Mouse (Mus musculus): Measurements from ENCODE around the gene Gps1. TPM values are rescaled to one million over a fixed set of nuclear protein-coding genes. Genes with fewer than 3 reads are reported as not detected.
A peak's percentile ranks its signal among the peaks of the same experiment; 100 is the strongest.

Gene Gps1
- polyA plus RNA-seq, 1 experiment = 27.0 TPM

DNA sequence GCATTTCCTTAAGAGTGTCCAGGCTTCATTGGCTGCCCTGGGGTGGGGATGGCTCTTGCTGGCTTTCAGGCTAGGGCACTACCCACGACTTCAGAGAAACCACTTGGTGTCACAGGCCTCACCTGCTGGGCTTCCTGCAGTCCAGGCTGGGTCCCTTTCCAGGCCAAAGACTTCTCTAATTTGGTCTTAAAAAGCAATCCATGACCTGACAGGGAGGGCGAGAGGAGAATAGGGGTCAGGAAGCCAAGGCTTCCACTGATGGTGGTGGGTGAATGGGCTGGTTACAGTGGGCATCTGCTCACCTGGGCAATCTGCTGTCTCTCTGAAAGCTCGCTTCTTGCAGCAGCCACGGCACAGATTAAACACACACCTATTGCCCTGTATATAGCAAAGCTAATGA, 5.3 kb downstream of the Gps1 start:
- peaks cover 88% of the 10 kb centered on the region for H3K36me3 ChIP-seq (replicated peaks; ENCODE audit: low read length)
- H3K4me3 ChIP-seq (replicated peaks) = no peak overlapping the region

DNA sequence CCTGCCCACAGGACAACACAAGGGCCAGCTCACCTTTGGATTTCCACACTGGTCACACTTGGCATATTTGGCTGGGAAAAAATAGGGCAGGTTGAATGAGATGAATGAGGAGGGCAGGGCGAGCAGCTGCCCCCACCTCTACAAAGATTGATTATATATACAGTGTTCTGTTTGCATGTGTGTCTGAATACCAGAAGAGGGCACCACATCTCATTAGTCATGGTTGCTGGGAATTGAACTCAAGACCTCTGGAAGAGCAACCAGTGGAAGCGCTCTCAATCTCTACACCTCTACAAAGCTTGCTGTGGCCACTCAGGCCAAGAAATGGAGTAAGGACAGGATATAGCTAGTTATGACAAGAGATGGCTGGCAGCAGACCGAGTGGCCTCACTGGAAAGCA, 5.7 kb downstream of the Gps1 start:
- H3K4me1 ChIP-seq = peaks cover 48% of the 10 kb centered on the region
- TF ChIP-seq FLI1 (IDR thresholded peaks at IDR 0.05; ENCODE audit: low read length) = no peak
- TF ChIP-seq GATA1 (IDR thresholded peaks at IDR 0.05; ENCODE audit: borderline replicate concordance, low read length) = no peak

More for the DNA sequence above, 5.3 kb downstream of the Gps1 start:
- H3K4me1 ChIP-seq = peaks cover 46% of the 10 kb centered on the region
- TF ChIP-seq GATA1 (IDR thresholded peaks at IDR 0.05; ENCODE audit: borderline replicate concordance, low read length) (no peak), FLI1 (IDR thresholded peaks at IDR 0.05; ENCODE audit: low read length) (no peak)
- no peaks in the 10 kb centered on the region for H3K27me3 ChIP-seq (replicated peaks)
- no peaks in the 10 kb centered on the region for H3K9me3 ChIP-seq

DNA sequence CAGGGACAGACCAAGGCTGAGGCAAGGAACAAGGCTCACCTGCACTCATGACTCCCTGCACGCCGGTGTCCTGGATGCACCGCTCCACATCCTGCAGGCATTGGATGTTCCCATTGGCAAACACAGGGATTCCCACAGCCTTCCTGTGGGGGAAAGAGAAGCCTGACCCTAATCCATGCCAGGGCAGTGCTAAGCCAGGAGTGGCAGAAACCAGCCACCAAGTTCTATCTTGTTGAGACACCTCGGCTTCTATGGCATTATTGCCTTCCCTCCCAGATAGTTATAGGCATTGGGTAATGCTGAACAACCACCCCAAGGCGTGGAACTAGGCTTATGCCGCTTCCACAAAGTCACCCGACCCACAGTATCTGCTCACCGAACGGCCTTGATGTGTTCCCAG, 8.6 kb downstream of the Gps1 start:
- H3K4me3 ChIP-seq (replicated peaks) = no peak overlapping the region
- H3K36me3 ChIP-seq (replicated peaks; ENCODE audit: low read length) = peaks cover 71% of the 10 kb centered on the region
- H3K27me3 ChIP-seq (replicated peaks) = no peaks in the 10 kb centered on the region
- no peaks in the 10 kb centered on the region for H3K9me3 ChIP-seq
- no peak for TF ChIP-seq FLI1 (IDR thresholded peaks at IDR 0.05; ENCODE audit: low read length)
- TF ChIP-seq GATA1 (IDR thresholded peaks at IDR 0.05; ENCODE audit: borderline replicate concordance, low read length) = no peak
- H3K4me1 ChIP-seq = peaks cover 47% of the 10 kb centered on the region

More for the DNA sequence above, 5.7 kb downstream of the Gps1 start:
- Histone ChIP-seq H3K9me3 (no peaks in the 10 kb centered on the region), H3K36me3 (replicated peaks; ENCODE audit: low read length) (peaks cover 92% of the 10 kb centered on the region), H3K27me3 (replicated peaks) (no peaks in the 10 kb centered on the region), H3K4me3 (replicated peaks) (no peak overlapping the region)

DNA sequence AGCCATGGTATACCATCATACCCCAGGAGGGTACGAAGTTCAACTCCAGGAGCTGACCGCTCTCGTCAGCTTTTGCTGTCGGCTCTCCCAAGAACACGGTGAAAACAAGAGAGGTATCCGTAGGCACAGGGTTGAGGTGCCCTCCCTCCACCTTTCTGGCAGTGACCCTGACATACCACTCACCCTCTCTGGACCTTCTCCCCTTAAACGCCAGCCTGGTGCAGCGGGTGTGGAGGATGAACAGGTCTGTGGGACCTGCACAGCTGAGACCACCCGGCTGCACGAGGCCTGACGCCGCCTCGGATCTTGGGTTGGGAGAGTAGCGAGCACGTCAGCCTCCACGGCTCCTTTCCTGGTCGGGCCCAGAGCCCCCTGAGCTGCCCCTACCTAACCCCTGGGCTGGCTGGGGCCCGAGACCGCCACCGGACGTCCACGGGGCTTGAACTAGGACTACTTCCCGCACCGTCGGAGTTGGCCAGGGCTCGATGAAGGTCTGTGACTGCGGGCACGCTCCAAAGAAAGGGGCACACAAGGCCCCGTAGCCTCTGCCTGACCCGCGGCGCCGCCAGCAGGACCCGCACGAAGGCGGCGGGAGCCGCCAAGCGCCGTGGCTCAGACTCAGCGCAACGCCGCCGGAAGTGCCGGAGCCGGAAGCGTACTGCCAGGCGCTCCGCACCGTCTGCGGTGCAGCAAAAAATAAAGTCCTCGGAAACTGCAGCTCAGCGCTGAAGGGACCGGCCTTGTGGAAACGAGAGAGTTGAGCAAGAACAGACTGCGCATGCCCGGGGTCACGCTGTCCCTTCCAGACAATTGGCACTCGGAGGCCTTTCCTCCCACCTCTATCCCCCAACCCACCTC, 11.9 kb downstream of the Gps1 start, which contains the start of gene Dus1l:
Gene Dus1l, minus strand, starts transcription at position 648 of the 858 bp plus-strand sequence.
- no peak for TF ChIP-seq GATA1 (IDR thresholded peaks at IDR 0.05; ENCODE audit: borderline replicate concordance, low read length)
- TF ChIP-seq FLI1 (IDR thresholded peaks at IDR 0.05; ENCODE audit: low read length) = peak; percentile 73; the same call in 1 of the 2 replicates
- Histone ChIP-seq H3K4me3 (replicated peaks) (peak within 1 kb of the TSS; percentile 99), H3K27me3 (replicated peaks) (no peaks in the 10 kb centered on the region), H3K36me3 (replicated peaks; ENCODE audit: low read length) (peaks cover 40% of the 10 kb centered on the region), H3K4me1 (peaks cover 74% of the 10 kb centered on the region), H3K9me3 (no peaks in the 10 kb centered on the region)

DNA sequence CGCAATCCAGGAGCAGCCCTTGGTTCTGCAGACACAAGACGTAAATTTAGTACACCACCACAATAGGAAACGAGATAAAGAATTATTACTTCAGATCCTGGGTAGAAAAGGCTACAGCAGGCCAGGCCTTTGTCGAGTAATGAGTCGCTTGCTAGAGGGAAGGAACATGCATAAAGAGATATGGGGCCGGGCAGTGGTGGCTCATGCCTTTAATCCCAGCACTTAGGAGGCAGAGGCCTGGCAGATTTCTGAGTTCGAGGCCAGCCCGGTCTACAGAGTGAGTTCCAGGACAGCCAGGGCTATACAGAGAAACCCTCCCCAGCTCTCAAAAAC, 12.5 kb downstream of the Gps1 start:
- peak overlapping the region; percentile 99 for H3K4me3 ChIP-seq (replicated peaks)
- TF ChIP-seq FLI1 (IDR thresholded peaks at IDR 0.05; ENCODE audit: low read length) = no peak
- no peak for TF ChIP-seq GATA1 (IDR thresholded peaks at IDR 0.05; ENCODE audit: borderline replicate concordance, low read length)
- no peaks in the 10 kb centered on the region for H3K9me3 ChIP-seq
- peaks cover 78% of the 10 kb centered on the region for H3K4me1 ChIP-seq
- peaks cover 34% of the 10 kb centered on the region for H3K36me3 ChIP-seq (replicated peaks; ENCODE audit: low read length)
- H3K27me3 ChIP-seq (replicated peaks) = no peaks in the 10 kb centered on the region

DNA sequence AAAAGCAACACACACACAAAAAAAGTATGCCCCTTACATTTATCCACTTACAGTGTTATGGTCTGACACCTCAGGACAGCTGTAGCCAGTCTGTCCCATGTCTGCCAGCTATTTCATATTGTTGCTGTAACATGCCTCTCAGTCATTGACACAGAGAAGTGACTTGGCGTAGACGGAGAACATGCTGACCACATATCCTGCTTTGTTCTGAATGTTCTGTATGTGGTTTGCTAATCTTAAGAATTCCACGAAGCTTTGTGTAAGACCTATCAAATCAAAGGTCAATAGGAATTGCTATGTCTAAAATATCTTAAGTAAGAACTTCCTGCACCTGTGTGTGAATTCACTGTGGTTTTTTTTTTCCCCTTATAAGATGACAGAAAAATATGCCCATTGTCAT, 14.2 kb downstream of the Gps1 start:
- peaks cover 17% of the 10 kb centered on the region for H3K36me3 ChIP-seq (replicated peaks; ENCODE audit: low read length)
- peak overlapping the region; percentile 62 for H3K4me3 ChIP-seq (replicated peaks)
- H3K9me3 ChIP-seq = no peaks in the 10 kb centered on the region
- H3K27me3 ChIP-seq (replicated peaks) = no peaks in the 10 kb centered on the region
- H3K4me1 ChIP-seq = peaks cover 71% of the 10 kb centered on the region
- TF ChIP-seq FLI1 (IDR thresholded peaks at IDR 0.05; ENCODE audit: low read length) (no peak), GATA1 (IDR thresholded peaks at IDR 0.05; ENCODE audit: borderline replicate concordance, low read length) (no peak)

DNA sequence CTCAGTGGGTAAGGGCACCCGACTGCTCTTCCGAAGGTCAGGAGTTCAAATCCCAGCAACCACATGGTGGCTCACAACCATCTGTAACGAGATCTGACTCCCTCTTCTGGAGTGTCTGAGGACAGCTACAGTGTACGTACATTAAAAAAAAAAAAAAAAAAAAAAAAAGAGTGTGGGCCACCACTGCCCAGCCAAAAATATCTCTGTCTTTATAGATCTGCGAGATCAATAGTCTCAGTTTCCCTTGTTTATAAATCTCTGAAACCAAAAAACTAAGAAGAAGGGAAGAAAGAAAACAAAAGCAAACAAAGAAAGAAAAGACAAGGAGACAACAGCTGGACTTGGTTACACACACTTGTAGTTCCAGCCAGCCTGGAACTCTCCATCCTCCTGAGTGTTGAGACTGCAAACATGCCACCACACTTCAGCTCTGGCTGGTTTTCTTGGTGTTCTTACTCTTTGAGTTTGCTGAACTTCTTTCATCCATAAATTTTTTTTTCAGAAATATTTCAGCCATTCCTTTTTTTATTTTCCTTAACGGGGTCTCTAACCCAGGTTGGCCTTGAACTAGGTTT, 15.3 kb downstream of the Gps1 start:
- Histone ChIP-seq H3K36me3 (replicated peaks; ENCODE audit: low read length) (peaks cover 6% of the 10 kb centered on the region), H3K4me3 (replicated peaks) (peak overlapping the region; percentile 82), H3K9me3 (no peaks in the 10 kb centered on the region), H3K27me3 (replicated peaks) (no peaks in the 10 kb centered on the region), H3K4me1 (peaks cover 59% of the 10 kb centered on the region)
- TF ChIP-seq GATA1 (IDR thresholded peaks at IDR 0.05; ENCODE audit: borderline replicate concordance, low read length) (no peak), FLI1 (IDR thresholded peaks at IDR 0.05; ENCODE audit: low read length) (no peak)

DNA sequence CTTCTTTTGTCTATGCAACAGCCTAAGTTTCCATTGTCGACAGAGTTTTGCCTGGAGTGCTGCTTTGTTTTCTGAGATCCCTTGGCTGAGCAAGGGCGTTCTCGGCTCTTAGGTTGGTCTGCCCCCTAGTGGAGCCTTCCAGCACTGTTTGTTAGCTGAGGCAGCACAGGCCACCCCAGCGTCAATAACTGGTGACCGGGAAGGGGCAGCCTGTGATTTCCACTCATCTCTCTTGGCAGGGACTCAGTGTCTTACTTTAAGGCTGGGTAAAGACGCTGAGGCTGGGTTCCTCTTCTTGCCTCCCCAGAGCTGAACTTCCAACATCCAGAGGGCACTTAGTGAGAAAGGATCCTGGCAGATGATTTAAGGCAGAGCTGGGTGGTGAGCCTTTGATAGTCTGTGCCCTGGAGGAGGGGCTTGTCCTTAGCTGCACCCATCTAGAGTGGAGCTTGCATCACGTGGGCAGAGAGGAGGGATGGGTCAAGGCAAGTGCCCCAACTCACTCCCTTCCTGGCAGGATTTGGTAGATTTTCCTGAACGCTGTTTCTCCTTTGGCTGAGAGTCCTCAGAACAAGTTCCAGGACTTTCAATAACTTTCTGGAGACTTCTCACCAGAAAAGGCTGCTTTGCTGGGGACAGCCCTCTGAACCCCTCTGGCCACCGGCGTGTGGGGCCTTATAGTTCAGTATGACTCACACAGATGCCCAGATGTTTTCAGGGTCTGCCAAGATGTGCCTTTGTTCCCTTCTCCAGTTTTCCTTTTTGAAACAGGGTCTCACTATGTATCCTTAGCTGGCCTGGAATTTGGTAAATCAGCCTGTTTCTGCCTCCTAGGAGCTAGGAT, 16.2 kb downstream of the Gps1 start:
- H3K9me3 ChIP-seq = no peaks in the 10 kb centered on the region
- peaks cover 51% of the 10 kb centered on the region for H3K4me1 ChIP-seq
- H3K4me3 ChIP-seq (replicated peaks) = peak overlapping the region; percentile 82
- no peaks in the 10 kb centered on the region for H3K27me3 ChIP-seq (replicated peaks)
- peaks cover 7% of the 10 kb centered on the region for H3K36me3 ChIP-seq (replicated peaks; ENCODE audit: low read length)
- TF ChIP-seq FLI1 (IDR thresholded peaks at IDR 0.05; ENCODE audit: low read length) (no peak), GATA1 (IDR thresholded peaks at IDR 0.05; ENCODE audit: borderline replicate concordance, low read length) (no peak)

DNA sequence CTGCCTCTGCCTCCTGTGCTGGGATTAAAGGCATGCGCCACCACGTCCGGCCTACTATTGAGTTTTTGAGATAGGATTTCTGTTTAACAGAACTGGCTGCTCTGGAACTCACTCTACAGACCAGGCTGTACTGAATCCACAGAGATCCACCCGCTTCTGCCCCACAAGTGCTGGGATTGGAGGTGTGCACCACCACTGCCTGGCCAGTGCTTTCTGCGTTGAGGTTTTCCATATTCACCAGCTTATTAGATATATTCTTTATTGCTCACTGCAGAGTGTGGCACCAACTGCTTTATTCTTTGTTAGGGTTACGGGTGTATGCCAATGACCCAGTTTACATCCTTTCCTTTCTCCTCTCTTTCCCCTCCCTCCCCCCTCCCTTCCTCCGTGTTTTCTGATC, 20.2 kb downstream of the Gps1 start:
- Histone ChIP-seq H3K36me3 (replicated peaks; ENCODE audit: low read length) (peaks cover 47% of the 10 kb centered on the region), H3K9me3 (no peaks in the 10 kb centered on the region), H3K27me3 (replicated peaks) (no peaks in the 10 kb centered on the region), H3K4me3 (replicated peaks) (no peak overlapping the region), H3K4me1 (peaks cover 27% of the 10 kb centered on the region)
- TF ChIP-seq FLI1 (IDR thresholded peaks at IDR 0.05; ENCODE audit: low read length) (no peak), GATA1 (IDR thresholded peaks at IDR 0.05; ENCODE audit: borderline replicate concordance, low read length) (no peak)
